Mouse (Mus musculus) adrenal gland, postnatal 36 days (tissue): ENCODE measurements around the gene Mbd6. TPM values are rescaled to one million over a fixed set of nuclear protein-coding genes. Genes with fewer than 3 reads are reported as not detected.
"Not testable (repeated sequence)": the region's sequence is repeated elsewhere in the genome, so short reads cannot be mapped to it uniquely, and the experiment has no call there.

Experiments
- DNase-seq, 2 experiments: peaks; one replicate each; pipeline ENCODE4 v3.0.0; 2021; ENCODE audit warnings: mixed read lengths in 1 of 2
- long read RNA-seq, 2 experiments: library from polyadenylated mRNA; stranded (forward); transcript quantifications; one replicate each; pipeline ENCODE4 v2.0.0; 2021; ENCODE audit warnings: borderline sequencing depth in 2 of 2
- total RNA-seq, 2 experiments: library from RNA; stranded (reverse); gene quantifications; 2 replicates each; pipeline ENCODE4 v1.2.3; 2021

Gene Mbd6
- total RNA-seq = 10 to 100 TPM; 42.0 to 45.2 TPM
- long read RNA-seq, experiment 1, partial matches to known transcripts = 6 of 16 reads
- long read RNA-seq, experiment 1, other reads (novel, unspliced or antisense) = 10 of 16 reads
- long read RNA-seq, experiment 2, partial matches to known transcripts = 2 of 8 reads
- long read RNA-seq, experiment 2, other reads (novel, unspliced or antisense) = 6 of 8 reads

DNA sequence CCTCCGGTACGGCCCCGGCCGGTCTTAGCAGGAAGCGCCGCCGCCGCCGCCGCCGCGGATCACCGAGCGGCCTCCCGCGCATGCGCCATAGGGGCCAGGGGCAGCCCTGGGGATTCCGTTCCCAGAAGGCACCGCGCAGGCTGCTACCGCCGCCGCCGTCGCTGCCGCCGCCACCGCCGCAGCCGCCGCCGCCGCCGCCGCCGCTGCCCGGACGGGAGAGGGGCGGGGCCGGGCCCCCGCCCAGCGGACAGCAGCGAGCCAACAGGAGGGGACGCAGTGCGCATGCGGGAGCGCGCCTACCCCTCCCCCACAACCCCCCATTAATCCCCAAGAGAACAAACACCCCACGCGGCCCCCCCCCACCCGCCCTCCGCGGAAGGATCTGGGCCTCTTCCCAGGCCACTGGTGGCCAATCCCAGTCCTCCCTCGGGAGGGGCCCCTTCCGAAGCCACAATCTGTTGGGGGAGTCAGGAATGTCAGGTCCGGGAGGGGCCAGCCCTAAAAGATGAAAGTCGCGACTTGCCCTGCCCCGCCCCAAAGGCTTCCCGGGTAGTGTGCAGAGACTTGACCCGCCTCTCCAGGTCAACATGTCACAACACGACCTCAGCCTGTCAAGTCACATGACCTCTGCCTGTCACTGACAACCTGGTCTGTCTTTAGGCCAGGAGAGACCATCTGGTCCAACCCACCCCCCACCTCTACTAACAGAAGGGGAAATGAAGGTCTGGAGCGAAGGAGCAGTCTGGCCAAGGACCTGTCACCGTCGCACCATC, at the start of gene Mbd6:
TSS of gene Mbd6 (minus strand) at position 219 of the 773 bp plus-strand sequence.
- DNase-seq = peak; percentile 90 to 94

- DNase-seq = no peak
Observed at GRCm38 (mm10) chr10:127337536-127338099, 48.8 kb upstream of the Mbd6 start.

DNA sequence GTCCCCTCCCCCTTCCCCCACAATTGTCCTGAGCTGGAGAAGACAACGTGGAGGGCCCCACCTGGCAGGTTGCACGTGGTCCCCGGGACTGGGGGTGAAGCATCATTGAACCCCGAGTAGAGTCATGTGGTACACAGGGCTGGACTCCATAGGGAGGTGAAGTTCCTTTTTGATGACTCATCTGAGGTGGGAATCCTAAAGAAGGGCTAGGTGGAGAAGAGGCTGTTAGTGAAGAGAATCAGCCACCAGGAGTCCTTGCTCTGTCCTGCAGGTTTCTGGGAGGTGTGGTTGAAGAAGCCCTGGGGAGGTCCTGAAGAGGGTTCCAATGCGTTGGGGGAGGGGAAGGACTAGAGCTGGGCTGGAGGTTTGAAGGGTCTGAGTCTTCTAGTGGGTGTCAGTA, 48.1 kb upstream of the Mbd6 start:
- DNase-seq = no peak

GRCm38 (mm10) chr10:127335271-127335670, 46.5 kb upstream of the Mbd6 start:
- DNase-seq = no peak

DNA sequence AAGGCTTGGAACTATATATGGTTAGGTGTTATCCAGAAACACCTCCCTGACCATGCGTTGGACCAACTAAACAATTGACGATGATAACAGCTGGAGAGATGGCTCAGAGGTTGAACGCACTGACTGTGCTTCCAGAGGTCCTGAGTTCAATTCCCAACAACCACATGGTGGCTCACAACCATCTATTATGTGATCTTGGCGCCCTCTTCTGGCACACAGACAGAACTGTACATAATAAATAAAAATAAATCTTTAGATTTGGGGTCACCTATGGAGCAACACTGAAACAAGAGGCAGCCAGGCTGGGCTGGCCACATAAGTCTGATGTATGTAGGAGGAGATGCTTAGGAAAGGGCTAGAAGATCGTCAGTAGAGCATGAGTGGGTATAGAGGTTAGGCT, 44.3 kb upstream of the Mbd6 start:
- DNase-seq = no peak

GRCm38 (mm10) chr10:127332211-127332874, 43.5 kb upstream of the Mbd6 start:
- DNase-seq = no peak

DNA sequence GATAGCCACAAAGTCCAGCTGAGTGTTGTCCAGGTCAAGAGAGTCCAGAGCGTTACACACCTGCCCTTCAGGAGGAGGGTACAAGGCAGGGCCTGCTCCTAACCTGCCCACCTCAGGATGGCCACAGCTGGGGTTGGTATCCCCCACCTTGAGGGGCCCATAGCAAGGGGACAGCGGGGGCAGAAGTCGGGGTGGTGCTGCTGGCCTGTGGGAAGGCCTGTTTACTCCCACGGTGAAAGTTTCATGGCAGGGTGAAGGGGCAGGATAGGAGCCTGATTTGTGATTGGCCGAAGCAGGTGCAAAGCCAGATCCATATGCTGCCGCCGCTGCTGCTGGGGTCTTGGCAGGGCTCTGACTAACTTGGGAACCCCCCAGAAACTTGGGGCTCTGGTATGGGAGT, 41.4 kb upstream of the Mbd6 start:
- no peak for DNase-seq

DNA sequence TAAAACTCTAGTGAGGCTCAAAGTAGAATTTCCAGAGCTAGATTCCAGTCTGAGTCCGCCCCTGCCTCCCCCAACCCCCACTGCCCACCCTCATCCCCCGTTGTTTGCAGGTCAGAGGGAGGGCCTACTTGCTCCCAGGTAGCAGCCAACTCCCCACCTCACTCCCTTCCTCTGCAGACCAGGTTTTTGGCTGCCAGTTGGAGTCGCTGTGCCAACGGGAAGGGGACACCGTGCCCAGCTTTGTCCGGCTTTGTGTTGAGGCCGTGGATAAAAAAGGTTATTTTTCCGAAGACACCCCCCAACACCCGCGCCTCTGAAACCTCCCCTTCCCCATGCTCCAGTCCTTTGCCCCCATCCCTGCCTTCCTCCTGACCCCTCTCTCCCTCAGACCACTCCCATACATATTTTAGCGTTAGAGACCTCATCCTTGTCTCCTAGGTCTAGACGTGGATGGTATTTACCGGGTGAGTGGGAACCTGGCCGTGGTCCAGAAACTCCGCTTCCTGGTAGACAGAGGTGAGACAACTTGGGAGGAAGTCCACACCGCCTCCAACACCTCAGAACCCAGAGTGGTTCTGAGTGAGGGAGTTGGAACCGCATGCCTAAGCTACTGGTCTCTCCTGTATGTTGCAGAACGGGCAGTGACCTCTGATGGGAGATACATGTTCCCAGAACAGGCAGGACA, 38.8 kb upstream of the Mbd6 start:
- no peak for DNase-seq

- peak; percentile 44 to 69 for DNase-seq
Observed at GRCm38 (mm10) chr10:127326828-127327227, 38.0 kb upstream of the Mbd6 start.

- DNase-seq = peak; percentile 29 to 58
Observed at GRCm38 (mm10) chr10:127326017-127326801, 37.4 kb upstream of the Mbd6 start.

DNA sequence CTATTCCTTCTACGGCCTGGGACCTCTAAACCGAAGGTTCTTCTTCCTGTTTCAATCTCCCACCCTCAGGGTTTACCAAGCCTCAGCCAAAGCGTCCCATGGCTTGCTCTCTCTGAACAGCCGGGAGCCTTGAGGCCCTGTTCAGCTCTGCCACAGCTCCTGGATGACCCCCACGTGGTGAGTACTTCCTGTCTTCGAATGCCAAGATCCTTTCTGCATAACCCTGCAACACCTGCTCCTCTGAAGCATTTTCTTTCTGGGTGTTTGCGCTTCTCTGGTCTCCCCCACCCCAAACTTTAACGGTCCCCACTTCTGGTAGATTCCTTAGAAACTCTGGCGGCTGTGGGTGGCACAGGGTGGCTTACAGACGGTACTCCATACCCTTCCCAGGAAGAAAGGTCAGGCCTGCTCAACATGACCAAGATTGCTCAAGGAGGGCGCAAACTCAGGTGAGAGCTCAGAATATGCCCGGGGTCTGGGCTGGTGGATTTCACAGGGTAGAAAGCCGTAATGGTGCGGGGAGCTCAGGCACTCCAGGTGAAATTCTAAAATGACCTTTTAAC, 36.7 kb upstream of the Mbd6 start:
- DNase-seq = no peak

- peak in 1 of 2 experiments; percentile 60 for DNase-seq
Observed at GRCm38 (mm10) chr10:127324495-127324894, 35.7 kb upstream of the Mbd6 start.

- no peak for DNase-seq
Observed at GRCm38 (mm10) chr10:127323131-127323855, 34.5 kb upstream of the Mbd6 start.

GRCm38 (mm10) chr10:127322669-127323068, 33.9 kb upstream of the Mbd6 start:
- no peak for DNase-seq

DNA sequence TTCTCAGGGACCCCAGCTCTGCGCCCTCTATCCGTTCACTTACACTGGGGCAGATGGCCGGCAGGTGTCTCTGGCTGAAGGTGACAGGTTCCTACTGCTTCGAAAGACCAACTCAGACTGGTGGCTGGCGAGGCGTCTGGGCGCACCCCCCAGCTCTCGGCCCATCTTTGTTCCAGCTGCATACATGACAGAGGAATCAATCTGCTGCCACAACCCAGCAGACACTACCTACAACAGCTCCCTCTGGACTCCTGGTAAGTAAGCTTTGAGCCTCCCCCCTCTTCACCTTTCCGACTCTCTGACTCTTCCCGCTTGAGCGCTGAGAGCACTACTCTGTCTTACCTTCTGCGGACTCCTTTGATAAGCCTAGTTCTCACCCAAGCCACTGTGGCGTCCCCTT, 33.4 kb upstream of the Mbd6 start:
- no peak for DNase-seq

DNA sequence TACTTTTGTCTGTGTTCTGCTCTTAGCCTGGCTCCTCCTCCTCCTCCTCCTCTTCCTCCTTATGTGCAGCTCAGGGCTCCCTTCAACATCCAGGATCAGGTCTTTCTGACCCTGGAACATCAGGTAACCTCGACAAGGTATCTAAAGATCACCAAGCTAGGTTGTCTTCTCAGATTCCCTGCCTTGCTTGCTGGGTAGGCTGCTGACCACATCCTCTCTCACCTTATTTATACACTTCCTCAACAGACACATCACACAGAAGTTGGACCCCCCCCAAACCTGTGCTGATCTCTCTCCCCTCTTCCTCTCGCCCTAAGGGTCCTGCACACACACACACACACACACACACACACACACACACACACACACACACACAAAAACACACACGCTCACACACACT, 32.8 kb upstream of the Mbd6 start, which contains the start of gene Arhgap9:
TSS of gene Arhgap9 (plus strand) at position 344 of the 400 bp plus-strand sequence.
- DNase-seq = no peak

GRCm38 (mm10) chr10:127319969-127320368, 31.2 kb upstream of the Mbd6 start:
- no peak for DNase-seq

- no peak for DNase-seq
Observed at GRCm38 (mm10) chr10:127318009-127318408, 29.2 kb upstream of the Mbd6 start.

DNA sequence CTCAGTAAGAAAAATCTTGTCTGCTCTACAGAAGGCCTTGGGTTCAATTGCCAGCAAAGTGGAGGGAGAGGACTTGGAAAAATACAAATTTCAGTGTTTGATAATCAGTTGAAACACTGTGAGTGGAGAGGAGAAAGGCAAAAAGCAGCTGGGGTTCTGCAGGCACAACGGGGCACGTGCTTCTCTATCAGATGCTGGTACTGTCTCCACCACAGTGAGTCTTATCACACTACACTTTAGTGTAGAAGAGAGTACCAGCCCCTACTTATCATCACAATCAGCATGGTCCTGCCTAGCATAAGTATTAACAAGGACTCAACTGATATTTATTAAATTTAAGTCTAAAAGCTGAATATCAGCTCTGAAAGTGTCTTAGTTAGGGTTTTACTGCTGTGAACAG, 28.5 kb upstream of the Mbd6 start:
- no peak for DNase-seq

DNA sequence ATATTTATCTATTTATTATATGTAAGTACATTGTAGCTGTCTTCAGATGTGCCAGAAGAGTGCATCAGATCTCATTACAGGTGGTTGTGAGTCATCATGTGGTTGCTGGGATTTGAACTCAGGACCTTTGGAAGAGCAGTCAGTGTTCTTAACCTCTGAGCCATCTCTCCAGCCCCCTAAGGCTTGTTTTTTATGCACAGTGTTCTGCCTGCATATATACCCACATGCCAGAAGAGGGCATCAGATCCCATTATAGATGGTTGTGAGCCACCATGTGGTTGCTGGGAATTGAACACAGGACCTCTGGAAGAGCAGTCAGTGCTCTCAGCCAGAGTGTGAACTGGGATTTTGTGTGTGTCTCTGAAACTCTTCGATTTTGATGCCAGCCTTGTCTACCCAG, 26.1 kb upstream of the Mbd6 start:
- not testable (repeated sequence) for DNase-seq
